Mouse (Mus musculus): ENCODE data around the gene Lingo2.

Lingo2 gene

DNA sequence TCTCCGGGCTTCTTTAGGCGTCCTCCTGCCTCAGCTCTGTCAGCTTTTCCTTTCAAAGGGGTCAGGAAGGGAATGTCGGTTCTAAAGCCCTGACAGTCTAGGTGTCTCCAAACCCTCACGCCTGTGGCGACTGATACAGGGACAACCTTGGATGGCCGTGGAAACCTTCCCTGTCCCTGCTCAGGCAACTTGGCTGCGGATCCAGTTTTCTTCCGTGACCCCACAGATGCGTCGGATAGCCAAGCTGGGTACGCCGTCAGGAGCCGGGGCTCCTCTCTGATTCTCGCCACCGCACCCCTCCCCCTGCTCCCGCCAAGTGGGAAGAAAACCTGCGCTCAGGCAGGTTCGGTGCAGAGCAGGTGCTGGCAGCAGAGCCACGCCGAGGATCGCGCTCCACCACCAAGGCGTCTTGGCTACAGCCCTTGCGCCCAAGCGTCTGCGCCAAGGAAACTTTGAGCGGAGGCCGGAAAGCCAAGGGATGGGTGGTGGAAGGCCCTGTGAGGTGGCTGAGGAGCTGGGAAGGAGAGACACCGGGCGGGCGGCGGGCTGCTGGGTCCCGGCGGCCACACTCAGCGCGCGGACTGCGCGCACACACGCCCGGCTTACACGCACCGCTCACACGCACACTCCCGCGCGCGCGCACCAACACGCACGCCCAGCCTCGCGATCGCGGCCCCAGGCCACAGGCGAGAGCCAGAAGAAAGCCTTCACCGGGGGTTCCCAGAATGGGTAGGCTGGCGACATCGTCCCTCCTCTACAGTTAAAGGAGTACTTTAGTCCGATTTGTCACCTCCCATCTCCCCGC is at the start of gene Lingo2:
TSS of gene Lingo2 (minus strand) at position 598 of the 805 bp plus-strand sequence.
- DNase-seq (ENCODE audit: low read depth), result no peak

DNA sequence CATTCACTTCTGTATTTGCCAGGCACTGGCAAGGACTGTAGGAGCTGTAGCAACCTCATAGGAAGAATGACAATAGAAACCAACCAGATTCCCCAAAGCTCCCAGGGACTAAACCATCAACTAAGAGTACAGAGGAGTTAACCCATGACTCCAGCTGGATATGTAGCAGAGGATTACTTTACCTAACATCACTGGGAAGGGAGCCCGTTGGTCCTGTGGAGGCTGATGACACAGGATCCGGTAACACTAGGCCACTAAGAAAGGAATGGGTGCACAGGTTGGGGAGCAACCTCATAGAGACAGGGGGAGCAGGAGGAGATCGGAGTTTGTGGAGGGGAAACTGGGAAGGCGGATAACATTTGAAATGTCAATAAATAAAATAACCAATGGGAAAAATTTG is 21.8 kb upstream of the Lingo2 start:
- no peak for DNase-seq (ENCODE audit: low read depth)

DNA sequence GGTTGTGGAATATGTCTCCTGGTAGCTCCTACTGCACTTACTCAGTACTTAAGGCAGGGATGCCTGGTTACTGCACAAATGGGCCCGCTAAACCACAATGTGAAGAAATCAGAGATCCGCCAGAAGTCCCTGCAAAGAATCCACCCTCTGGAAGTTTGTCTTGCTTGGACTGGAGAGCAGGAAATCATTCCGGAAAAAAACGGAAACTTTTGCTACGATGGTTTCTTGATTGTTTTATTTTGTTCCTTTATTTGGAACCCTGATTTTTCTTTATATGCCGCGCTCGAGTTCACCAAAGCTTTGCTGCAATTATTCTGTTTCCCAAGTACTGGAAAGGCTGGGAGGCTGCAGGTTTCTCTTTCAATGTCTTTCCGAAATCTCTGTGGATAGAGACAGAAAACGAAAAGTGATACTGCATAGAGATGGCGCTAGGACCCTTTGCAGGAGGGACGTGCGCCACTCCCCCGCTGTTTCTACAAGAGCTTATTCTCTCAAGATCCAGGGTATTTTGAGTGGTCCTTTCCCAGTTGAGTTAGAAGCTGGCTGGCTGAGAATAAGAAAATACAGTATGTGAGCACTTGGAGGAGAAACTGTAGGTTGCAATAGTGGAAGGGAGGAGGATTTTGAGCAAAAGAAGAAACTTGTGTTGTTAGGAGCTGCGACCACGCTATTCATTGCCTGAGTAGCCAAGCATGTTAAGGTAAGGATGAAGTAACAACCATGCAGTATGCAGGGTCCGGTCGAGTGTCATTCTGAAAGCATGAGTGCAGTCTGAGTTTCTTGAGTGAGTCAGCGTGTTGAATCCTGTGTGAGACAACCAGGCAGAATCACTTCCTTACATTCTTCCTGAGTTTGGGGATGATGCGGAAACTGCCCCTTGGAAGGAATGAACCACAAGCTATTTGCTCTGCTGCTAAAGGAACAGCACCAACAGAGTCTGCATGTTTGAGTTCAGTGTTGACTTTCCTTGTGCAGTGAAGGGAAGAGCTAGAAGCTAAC is 1.2 kb upstream of the Lingo2 start:
- no peak for DNase-seq (ENCODE audit: low read depth)

DNA sequence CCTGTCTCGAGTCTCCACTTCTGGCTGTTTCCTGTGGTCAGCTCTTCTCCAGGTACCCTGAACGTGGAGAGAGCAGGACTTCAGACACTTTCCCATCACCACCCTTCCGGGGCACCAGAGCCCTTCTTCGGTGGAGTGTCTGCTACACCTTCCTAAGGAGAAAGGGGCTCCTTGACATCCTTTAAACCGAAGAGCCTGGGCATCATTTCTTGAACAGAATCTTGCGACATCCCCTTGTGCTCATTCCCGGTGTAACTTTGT is 338 bp upstream of the Lingo2 start:
- DNase-seq (ENCODE audit: low read depth), result no peak

DNA sequence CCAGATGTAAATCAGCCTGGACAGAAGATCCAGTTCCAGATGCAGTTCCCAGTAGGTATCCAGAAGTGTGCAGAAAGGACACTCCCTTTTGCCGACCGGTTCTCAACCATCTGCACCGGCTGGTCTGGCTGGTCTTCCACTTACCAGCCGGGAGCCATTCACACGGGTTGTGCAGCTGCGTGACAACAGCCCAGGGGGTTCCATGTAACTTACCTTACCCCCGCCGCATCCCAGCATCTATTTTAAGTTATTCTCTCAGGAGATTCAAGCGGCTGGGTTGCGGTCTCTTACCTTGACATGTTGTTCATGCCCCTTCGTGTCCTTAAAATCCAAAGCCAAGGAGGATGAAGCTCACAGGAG is 777 bp downstream of the Lingo2 start:
- no peak for DNase-seq (ENCODE audit: low read depth)

DNA sequence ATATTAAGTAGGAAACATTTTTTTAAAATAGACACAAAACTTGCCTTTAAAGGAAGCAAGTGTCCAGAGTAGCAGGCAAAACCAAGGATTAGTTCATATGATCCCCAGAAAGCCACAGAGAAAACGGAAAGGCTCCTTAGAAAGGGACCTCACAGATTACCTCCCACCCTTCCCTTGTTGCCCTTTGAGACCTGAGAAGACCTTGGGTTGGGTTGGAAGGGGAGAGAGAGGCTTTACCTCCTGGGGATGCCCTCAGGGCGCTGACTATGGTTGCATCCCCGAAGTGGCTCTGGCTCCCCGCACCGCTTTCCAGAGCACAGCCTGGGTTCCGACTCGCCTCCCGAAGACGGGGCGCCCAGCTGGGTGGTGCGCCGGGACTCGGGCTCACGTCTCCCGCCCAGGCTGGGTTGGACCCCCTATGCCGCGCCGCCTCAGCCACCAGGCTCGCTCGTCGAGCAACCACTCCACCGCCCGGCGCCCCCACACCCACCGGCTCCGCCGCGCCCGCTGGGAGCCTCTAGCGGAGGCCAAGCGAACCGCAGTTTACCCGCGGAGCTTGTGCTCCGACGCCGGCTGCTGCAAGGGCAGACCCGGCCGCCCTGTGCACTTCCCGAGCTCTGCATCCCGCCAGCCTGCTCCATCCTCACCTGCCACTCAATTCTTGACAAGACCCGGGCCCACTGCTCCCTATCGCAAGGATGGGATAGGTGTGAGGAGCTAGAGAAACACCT is 1.4 kb downstream of the Lingo2 start:
- no peak for DNase-seq (ENCODE audit: low read depth)

DNA sequence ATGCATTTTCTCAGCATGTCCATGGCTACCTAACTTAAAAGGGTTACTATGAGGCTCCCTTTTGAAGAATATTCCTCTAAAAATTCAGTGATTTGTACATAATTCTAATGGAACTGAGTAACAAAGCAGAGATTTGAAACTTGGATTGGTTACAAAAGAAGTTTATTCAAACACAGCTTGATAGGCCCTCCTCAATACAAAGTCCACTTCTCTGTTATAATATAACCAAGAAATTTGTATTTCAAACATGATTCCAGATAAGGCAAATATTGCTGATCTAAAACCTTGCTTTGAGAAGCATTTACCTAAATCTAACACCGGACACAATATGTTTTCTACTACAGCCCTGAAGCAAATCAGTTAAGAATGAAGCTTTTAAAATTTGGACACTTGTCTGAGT is 60.7 kb downstream of the Lingo2 start:
- no peak for DNase-seq (ENCODE audit: low read depth)

DNA sequence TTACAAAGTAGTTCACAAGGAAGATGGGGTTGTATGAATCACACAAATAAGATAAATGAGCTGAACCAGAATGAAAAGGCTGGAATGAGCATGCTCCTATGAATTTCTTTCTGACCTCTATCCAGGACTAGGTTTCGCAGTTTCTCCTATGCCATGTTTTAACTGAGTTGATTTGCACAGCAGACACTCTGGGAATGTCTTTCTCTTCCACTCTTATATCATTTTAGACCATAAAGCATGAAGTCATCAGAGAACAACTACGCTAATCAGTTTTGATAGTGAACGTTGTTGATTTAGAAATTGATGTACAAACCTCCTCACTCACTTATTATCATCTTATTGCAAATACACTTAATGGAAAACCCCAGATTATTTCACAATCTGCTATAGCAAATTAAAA is 61.2 kb downstream of the Lingo2 start:
- DNase-seq (ENCODE audit: low read depth), result no peak

DNA sequence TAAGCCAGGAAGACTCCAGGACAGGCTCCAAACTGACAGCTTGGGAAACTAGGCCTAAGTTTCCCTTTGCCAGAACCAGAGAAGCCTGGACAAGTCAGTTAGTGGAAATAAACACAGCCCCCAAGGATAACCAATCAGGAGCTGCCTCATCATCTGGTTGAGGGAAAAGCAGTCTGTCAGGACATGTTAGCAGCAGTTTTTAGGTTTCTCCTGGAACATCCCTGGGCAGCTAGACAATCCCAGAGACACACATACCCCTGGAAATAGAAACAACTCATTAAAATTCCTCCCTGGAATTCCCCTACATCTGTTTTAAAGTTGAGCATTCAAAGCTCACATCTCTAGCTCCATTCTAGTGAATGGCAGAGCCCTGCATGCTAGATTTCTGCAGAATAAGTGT is 76.8 kb downstream of the Lingo2 start:
- DNase-seq (ENCODE audit: low read depth), result no peak

DNA sequence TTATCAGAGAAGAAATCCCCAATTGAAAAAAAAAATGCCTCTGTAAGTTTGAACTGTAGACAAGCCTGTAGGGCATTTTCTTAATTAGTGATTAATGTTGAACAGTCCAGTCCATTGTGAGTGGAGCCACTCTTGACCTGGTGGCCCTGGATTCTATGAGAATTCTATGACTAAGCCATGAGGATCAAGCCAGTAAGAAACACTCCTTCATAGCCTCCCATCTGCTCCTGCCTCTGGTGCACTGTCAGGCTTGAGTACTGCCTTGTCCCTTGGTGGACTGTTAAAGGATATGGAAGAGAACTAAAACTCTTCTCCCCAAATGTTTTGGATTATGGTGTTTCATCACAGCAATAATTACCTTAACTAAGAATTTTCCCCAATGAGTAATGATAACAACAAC is 126.6 kb downstream of the Lingo2 start:
- DNase-seq (ENCODE audit: low read depth), result no peak

DNA sequence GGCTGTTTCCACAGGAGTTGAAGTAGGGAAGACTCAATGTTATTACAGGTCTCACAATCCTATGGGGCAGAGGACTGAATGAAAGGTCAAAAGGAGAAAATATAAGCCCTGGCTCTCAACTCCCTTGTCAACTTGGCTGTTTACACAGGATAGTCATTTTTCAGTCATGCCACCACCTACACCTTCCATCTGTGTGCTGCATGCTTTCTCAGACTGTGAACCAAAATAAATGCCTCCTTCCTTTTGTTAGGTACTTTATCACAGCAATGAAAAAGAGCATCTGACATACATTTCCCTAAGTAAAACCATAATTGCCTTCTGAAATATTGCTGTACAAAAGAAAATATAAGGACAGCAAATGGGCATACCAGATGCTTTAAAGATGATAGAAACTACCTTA is 129.6 kb downstream of the Lingo2 start:
- DNase-seq (ENCODE audit: low read depth), result no peak

DNA sequence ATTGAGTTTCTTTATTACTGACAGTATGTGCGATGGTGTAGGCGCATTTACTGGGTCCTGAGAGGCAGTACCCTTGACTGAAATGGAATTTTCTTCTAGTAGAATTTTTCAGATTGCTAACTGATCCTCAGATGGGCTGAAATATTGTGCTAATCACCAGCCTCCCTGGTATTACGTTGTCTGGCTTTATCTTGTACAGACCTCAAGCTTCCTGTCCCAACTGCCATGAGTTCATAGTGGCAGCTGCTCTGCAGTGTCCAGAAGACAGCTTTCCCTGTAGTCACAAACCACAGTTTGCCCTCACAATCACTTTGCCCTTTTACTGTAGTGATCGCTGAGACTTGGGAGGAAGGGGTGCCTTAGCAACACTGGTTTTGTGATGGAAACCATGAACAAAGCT is 176.5 kb downstream of the Lingo2 start:
- peak; percentile 59 for DNase-seq (ENCODE audit: low read depth)

DNA sequence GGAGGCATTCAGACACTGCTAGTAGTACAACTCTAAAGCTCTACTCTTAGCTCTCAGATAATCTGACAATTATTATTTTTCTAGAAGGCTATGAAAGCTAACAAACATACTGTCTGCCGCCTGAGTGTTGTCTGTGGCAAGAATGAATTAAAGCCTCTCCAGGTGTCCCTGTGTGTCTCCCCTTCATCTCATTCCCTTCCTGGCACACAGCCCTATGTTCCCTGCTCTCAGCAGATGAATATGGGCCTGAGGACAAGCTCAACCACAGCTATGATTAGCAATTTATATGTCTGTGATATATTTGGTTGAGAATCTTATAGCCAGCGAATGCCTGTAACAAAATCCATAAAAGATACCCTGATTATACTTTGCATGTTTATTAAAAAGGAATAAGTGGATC is 220.9 kb downstream of the Lingo2 start:
- no peak for DNase-seq (ENCODE audit: low read depth)

DNA sequence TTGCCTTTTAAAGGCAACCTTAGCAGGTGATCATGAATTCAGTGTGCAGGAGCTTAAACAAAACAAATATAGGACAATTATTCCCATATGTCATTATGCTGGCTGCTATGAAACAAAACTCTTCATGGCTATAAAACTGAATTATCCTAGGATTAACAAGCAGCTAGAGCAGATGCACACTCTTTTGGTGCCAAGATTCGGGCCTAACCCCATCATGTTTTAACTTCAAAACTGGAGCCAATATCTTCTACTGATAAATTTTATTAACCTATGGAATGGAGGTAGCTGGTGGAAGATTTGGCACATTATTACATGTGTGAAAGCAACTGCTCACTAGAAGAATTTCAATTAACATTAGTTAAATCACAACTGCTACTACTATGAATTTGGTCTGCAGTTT is 235.1 kb downstream of the Lingo2 start:
- no peak for DNase-seq (ENCODE audit: low read depth)

DNA sequence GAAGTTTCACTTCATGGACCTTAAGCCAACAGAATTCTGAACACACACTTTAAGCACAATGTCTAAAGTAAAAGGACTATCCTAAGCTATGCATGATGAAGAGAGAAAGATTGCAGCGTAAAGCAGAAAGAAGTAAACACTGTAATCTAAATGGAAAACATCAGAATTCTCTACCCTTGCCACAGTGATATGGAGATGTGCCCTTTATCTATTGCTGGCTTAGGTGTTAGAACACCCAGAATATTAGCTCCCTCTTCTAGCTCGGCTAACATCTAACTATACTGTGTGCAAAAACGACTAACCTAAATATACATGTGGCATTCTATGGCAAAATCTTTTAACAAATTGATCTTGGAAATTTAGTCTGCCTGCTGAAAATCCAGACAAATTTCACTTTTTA is 252.7 kb downstream of the Lingo2 start:
- DNase-seq (ENCODE audit: low read depth), result no peak

DNA sequence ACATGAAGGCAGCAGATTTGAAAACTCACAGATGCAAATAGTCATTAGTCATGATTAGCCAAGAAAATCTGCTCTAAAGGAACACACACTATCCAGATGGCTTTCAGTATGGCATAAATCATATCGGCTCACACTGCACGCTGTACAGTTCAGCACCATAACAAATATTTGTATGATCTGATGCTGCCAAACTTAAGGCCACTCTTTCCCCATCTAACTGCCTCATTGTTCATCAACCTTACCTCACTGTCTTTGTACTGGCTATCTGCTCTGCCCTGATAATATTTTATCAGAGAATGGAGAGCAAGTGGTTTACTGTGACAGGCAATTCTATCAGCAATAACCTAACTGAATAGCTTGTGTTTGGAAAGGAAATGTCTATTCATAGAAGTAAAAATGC is 254.7 kb downstream of the Lingo2 start:
- DNase-seq (ENCODE audit: low read depth), result no peak

DNA sequence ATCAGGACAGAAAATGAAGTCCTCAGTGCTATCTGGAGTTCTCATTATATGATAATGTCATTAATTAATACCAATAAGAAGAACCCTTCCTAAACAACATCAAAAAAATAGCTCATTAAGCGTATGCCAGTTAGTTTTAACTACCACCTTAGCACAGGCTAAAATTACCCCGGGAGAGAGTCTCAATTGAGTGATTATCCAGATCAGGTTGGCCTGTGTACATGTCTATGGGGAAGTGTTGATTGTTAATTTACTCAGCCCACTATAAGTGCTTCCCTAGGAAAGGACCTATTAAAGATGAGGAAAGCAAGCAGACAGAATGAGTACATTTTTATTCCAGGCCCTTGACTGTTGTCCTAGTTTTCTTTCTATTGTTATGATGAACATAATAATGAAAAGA is 291.6 kb downstream of the Lingo2 start:
- no peak for DNase-seq (ENCODE audit: low read depth)

DNA sequence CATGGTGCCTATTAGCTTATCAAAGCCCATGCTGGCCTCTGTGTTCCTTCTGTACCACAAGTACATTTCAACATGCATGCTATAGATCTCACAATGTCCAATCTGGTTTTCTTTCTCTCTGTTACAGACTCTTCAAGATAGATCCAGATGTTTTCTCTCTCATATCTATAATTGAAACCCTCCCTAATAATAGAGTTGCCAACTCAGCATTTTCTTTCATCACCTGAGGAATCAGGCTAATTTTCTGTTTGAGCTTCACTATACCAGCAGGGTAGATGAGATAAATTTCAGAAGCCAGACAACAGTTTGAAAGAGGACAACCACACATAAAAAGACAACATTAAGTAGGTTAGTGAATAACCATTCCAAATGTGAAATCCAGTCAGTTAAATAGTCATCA is 303.8 kb downstream of the Lingo2 start:
- no peak for DNase-seq (ENCODE audit: low read depth)

DNA sequence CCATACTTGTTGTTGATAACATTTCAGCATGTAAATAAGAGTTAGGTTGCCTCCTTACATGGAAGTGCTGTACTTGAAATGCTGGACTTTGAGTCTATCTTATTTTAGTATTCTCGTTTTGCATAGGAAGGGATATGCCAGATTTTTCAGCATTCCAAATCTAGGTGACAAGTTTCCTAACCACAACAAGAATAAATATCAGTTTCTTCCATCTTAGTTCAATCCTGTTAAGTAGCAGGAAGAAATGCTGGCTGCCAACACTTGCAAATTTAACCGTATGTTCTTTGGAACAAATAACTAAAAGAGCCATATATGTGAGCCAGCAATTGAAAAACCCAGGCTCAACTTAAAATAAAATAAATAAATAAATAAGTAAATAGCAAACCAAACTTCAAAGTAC is 315.9 kb downstream of the Lingo2 start:
- no peak for DNase-seq (ENCODE audit: low read depth)

DNA sequence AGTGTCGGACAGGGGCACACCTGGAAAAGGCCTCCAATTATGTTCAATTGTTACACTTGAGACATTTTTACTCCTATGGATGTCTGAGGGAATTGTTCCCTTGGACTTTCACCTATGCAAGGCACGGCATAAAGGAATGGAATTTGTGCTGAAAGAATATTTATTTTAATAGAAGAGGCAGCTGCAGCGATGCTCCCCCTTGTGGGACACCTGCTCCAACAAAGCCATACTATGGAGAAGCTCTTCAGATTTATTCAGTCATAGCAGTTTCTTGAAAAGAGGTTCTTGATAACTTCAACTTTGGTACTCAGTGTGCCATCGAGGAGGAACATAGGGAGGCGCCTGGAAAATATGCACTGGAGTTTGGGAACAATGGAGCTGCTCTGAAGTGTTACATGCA is 374.7 kb downstream of the Lingo2 start:
- no peak for DNase-seq (ENCODE audit: low read depth)

DNA sequence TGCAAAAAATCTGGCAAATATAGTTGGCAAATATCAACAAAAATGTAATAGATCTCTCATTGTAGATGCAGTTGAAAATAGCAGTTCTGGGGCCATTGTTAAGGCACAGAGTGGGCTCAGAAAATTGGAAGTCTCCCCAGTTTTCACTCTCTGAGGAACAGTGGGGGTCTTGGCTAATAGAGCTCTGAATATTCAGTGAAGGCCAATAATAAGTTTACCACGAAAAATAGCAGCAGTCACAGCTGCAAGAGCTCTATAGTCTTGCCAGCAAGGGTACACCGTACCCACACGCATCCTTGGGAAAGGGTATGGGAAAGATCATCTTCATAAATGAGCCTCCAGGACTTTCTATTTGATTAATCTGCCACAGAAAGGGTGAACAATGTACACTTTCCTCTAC is 375.3 kb downstream of the Lingo2 start:
- DNase-seq (ENCODE audit: low read depth), result no peak

DNA sequence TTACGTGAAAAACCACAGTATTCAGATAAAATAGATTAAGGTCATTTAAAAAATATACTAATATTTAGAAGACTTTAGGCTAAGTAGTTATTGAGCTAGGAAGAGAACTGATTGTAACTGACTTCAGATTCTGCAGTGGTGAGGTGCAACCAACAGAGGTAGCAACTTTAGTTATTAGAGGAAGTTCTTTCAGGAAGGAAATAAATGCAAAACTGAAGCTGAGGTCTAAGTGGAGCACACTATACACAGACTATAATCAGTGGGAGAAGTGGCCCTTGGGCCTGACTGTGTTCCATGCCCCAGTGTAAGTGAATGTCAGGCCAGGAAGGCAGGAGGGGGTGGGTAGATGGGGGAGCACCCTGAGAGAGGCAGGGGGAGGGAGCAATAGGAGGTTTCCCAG is 385.0 kb downstream of the Lingo2 start:
- DNase-seq (ENCODE audit: low read depth), result no peak

DNA sequence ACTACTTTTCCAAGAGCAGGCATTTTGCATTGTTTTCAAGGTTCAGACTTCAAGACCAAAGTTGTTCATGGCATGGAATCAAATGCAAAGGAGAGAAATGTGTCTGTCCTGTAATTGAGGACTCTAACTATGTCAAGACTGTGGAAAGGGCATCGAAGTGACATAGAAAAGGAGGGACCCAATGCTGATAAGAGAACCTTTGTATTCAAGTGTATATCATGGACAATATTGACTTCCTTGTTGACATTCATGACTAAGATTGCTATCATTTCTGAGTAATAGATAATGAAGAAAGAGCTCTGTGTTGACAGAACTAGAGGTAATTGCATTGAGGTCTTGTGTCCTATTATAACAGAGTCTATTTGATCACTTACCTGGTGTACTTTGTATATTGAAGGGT is 390.6 kb downstream of the Lingo2 start:
- DNase-seq (ENCODE audit: low read depth), result no peak

Measured in 416B (cell line).